Mouse (Mus musculus) liver, embryonic 15.5 days (tissue): ENCODE data around the gene Cinp. TPM values are rescaled to one million over a fixed set of nuclear protein-coding genes. Genes with fewer than 3 reads are reported as not detected.
"Not testable (repeated sequence)": the region's sequence is repeated elsewhere in the genome, so short reads cannot be mapped to it uniquely, and the experiment has no call there.

Source experiments
- ATAC-seq: fragments of 200-750 bp; cut with Nextera tagmentation; 2 replicates; pipeline ENCODE4 v1.8.0; 2017; ENCODE audit warnings: moderate number of reproducible peaks, mild to moderate bottlenecking, moderate library complexity; ENCODE audit not compliant: insufficient read depth
- H3K27ac ChIP-seq: fragments of 300-500 bp; sonication (generic); replicated peaks from 2 replicates; pipeline ENCODE4 v1.5.1; 2015; ENCODE audit warnings: mild to moderate bottlenecking, inconsistent platforms
- H3K27me3 ChIP-seq: fragments of 300-500 bp; sonication (generic); 2 replicates; pipeline ENCODE4 v1.6.1; 2015; ENCODE audit warnings: mild to moderate bottlenecking, inconsistent platforms
- H3K36me3 ChIP-seq: fragments of 300-500 bp; sonication (generic); replicated peaks from 2 replicates; pipeline ENCODE4 v1.6.1; 2015; ENCODE audit warnings: moderate library complexity, mild to moderate bottlenecking, inconsistent platforms
- H3K4me1 ChIP-seq: fragments of 300-500 bp; sonication (generic); replicated peaks from 2 replicates; pipeline ENCODE4 v1.6.1; 2015; ENCODE audit warnings: inconsistent platforms
- H3K4me2 ChIP-seq: fragments of 300-500 bp; sonication (generic); 2 replicates; pipeline ENCODE4 v1.6.1; 2015; ENCODE audit warnings: moderate library complexity, mild to moderate bottlenecking, inconsistent platforms
- H3K4me3 ChIP-seq: fragments of 300-500 bp; sonication (generic); replicated peaks from 2 replicates; pipeline ENCODE4 v1.5.1; 2015; ENCODE audit warnings: mild to moderate bottlenecking, inconsistent platforms
- H3K9ac ChIP-seq: fragments of 300-500 bp; sonication (generic); 2 replicates; pipeline ENCODE4 v1.6.1; 2015; ENCODE audit warnings: moderate library complexity, mild to moderate bottlenecking, inconsistent platforms
- H3K9me3 ChIP-seq: fragments of 300-500 bp; sonication (generic); replicated peaks from 2 replicates; pipeline ENCODE4 v1.6.1; 2016; ENCODE audit warnings: inconsistent platforms
- WGBS: fragments of 180-500 bp; shearing (Covaris S2); methylation state at CpG from one replicate; pipeline ENCODE4 v1.1.7; 2015; ENCODE audit warnings: mixed read lengths; ENCODE audit not compliant: insufficient replicate concordance; 5-methylcytosine and 5-hydroxymethylcytosine counted together
- polyA plus RNA-seq: library from polyadenylated mRNA; unstranded; fragments of >200 nt; fragmentation: Nextera tagmentation; extraction: Ambion mirVana; gene quantifications from 2 replicates; pipeline ENCODE4 v1.2.1, GENCODE M21; 2015

The Cinp gene
- polyA plus RNA-seq, 1 experiment from 2014 or later = 56.6 TPM

DNA sequence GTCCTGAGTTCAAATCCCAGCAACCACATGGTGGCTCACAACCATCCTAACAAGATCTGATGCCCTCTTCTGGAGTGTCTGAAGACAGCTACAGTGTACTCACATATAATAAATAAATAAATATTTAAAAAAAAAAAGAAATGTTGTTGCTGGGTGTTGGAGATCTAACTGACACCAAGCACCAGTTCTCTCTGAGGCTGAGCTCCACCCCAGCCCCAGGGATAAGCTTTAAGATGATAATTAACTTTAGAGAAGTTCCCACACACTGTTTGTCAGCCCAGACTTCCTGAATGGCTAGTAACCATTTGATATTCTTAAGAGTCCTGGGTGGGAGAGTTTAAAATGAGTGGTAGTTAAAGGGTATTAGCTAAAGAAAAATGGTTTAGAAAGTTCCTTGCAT is 28.7 kb downstream of the Cinp start:
- Histone ChIP-seq H3K36me3 (peaks cover 10% of the 10 kb centered on the region), H3K4me3 (no peak overlapping the region), H3K9me3 (no peaks in the 10 kb centered on the region), H3K9ac (no peak overlapping the region), H3K27ac (no peak overlapping the region), H3K4me1 (peaks cover 22% of the 10 kb centered on the region), H3K4me2 (no peak overlapping the region), H3K27me3 (no peaks in the 10 kb centered on the region)
- no peak for ATAC-seq

DNA sequence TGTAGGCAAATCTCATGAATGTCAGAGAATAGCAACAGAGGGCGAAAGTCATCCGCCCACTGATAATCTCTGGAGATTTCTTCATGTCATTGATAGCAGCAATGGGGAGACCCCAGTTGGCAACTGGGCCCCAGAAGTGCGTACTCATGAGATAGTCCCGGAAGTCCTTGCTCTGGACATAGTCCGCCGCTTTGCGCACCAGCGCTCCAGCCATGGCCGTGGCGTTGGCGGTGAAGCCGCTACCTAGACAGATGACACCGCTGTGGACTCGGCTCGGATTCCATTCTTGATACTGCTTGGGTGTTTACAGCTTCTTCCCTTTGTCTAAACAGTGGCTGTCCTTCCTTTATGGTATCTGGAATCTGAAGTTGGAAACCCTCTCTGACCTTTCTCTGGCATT is 30.3 kb downstream of the Cinp start:
- H3K36me3 ChIP-seq = peaks cover 14% of the 10 kb centered on the region
- WGBS = 89% methylated on average over 15 of the region's 15 CpGs
- not testable (repeated sequence) for H3K4me2 ChIP-seq, H3K4me3 ChIP-seq, H3K27me3 ChIP-seq, H3K27ac ChIP-seq, ATAC-seq, H3K9ac ChIP-seq, H3K9me3 ChIP-seq
- H3K4me1 ChIP-seq = peaks cover 25% of the 10 kb centered on the region

GRCm38 (mm10) chr12:110857196-110857595 is 31.7 kb downstream of the Cinp start:
- WGBS = 50% methylated on average over 7 of the region's 7 CpGs
- no peak overlapping the region for H3K4me3 ChIP-seq
- H3K36me3 ChIP-seq = peaks cover 14% of the 10 kb centered on the region
- H3K4me2 ChIP-seq = no peak overlapping the region
- no peak overlapping the region for H3K9ac ChIP-seq
- no peak overlapping the region for H3K27ac ChIP-seq
- peaks cover 30% of the 10 kb centered on the region for H3K4me1 ChIP-seq
- ATAC-seq = no peak
- H3K27me3 ChIP-seq = no peaks in the 10 kb centered on the region
- H3K9me3 ChIP-seq = no peaks in the 10 kb centered on the region

GRCm38 (mm10) chr12:110854786-110855737 is 33.9 kb downstream of the Cinp start:
- no peak overlapping the region; the same call in 1 of the 2 replicates for H3K4me2 ChIP-seq

GRCm38 (mm10) chr12:110851923-110852322 is 37.0 kb downstream of the Cinp start:
- H3K9me3 ChIP-seq = no peaks in the 10 kb centered on the region
- H3K27me3 ChIP-seq = peaks cover 7% of the 10 kb centered on the region
- ATAC-seq = no peak
- H3K36me3 ChIP-seq = peaks cover 14% of the 10 kb centered on the region
- WGBS = 22% methylated on average over 1 of the region's 1 CpGs
- peak overlapping the region; percentile 91 for H3K4me2 ChIP-seq
- no peak overlapping the region for H3K4me3 ChIP-seq
- no peak overlapping the region for H3K9ac ChIP-seq
- H3K27ac ChIP-seq = no peak overlapping the region
- peaks cover 50% of the 10 kb centered on the region for H3K4me1 ChIP-seq

More at GRCm38 (mm10) chr12:110854786-110855737, 33.9 kb downstream of the Cinp start:
- H3K36me3 ChIP-seq = peaks cover 14% of the 10 kb centered on the region
- ATAC-seq = no peak
- H3K27me3 ChIP-seq = no peaks in the 10 kb centered on the region
- 67% methylated on average over 32 of the region's 32 CpGs for WGBS
- no peak overlapping the region for H3K4me3 ChIP-seq
- H3K27ac ChIP-seq = no peak overlapping the region
- H3K4me1 ChIP-seq = peaks cover 52% of the 10 kb centered on the region
- no peak overlapping the region for H3K9ac ChIP-seq
- no peaks in the 10 kb centered on the region for H3K9me3 ChIP-seq

- H3K4me1 ChIP-seq = peaks cover 47% of the 10 kb centered on the region
- peaks cover 14% of the 10 kb centered on the region for H3K36me3 ChIP-seq
- 14% methylated on average over 12 of the region's 12 CpGs for WGBS
- H3K4me2 ChIP-seq = peak overlapping the region; percentile 91
- H3K4me3 ChIP-seq = peak overlapping the region; percentile 81
- no peaks in the 10 kb centered on the region for H3K9me3 ChIP-seq
- peak; percentile 64 for ATAC-seq
- H3K9ac ChIP-seq = peak overlapping the region; percentile 80; the same call in 1 of the 2 replicates
- peaks cover 7% of the 10 kb centered on the region for H3K27me3 ChIP-seq
- peak overlapping the region; percentile 78 for H3K27ac ChIP-seq
Observed at GRCm38 (mm10) chr12:110851414-110851813, 37.5 kb downstream of the Cinp start.

DNA sequence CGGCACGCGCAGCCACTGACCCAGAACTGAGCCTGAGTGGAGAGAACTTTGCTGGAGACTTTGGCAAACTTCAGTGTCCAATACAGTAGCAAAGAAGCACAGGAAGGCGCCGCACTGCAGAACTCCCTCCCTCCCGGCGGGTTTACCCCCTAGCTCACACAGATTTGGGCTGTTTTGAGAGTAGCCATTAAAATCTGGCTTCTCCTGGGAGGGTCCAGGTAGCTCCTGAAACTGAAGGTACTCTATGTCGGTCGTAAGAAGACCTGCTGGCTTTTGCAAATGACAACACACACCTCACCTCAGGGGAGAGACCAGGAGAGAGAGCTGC is 38.1 kb downstream of the Cinp start:
- Histone ChIP-seq H3K4me2 (peak overlapping the region; percentile 91), H3K4me1 (peaks cover 47% of the 10 kb centered on the region), H3K9ac (peak overlapping the region; percentile 80), H3K36me3 (peaks cover 10% of the 10 kb centered on the region), H3K27ac (peak overlapping the region; percentile 78), H3K27me3 (peaks cover 7% of the 10 kb centered on the region), H3K4me3 (peak overlapping the region; percentile 81), H3K9me3 (no peaks in the 10 kb centered on the region)
- ATAC-seq = 0 out of 2 replicates have a peak, but pooled peaks have one; percentile 2
- WGBS = 8% methylated on average over 9 of the region's 9 CpGs

- ATAC-seq = peak; percentile 64
- Histone ChIP-seq H3K4me2 (peak within 1 kb of the TSS; percentile 91), H3K27me3 (peaks cover 7% of the 10 kb centered on the region), H3K9ac (peak within 1 kb of the TSS; percentile 80), H3K4me3 (peak within 1 kb of the TSS; percentile 81), H3K36me3 (peaks cover 4% of the 10 kb centered on the region; the same call in 1 of the 2 replicates), H3K27ac (peak within 1 kb of the TSS; percentile 78), H3K4me1 (peaks cover 47% of the 10 kb centered on the region), H3K9me3 (no peaks in the 10 kb centered on the region)
- under 1% methylated on average over 82 of the region's 89 CpGs for WGBS
Observed at GRCm38 (mm10) chr12:110850010-110850928, 38.7 kb downstream of the Cinp start, which contains the start of gene Zfp839. Gene Zfp839, plus strand, starts transcription at chr12:110850253.

DNA sequence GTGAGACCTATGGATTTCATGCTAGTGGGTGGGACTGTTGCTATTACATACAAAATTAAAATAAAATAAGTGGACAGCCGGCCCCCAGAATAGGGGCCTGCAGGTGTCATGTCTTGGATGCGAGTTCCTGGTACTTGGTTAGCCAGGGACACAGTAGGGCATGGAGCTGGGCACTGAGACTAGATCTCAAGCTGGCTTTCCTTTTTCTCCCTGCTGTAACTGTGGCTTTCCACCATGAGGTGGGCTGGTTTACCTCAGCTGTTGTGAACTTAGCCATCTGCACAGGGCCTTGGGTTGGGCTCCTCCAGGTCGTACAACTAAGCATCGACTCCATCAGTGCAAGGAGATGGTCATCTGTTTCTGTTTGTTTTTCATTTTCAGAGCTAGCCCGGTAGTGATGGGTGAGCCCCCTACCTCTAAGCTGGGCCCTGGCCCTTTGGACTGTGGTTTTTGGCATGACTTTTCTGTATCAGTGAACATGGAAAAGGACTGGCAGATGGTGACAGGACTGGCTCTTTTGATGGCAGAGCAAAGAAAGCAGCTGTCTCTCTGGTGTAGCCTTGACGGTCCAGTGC is 42.7 kb downstream of the Cinp start:
- no peaks in the 10 kb centered on the region for H3K36me3 ChIP-seq
- no peak overlapping the region for H3K27ac ChIP-seq
- H3K27me3 ChIP-seq = peaks cover 7% of the 10 kb centered on the region
- peaks cover 51% of the 10 kb centered on the region for H3K4me1 ChIP-seq
- H3K9me3 ChIP-seq = no peaks in the 10 kb centered on the region
- 76% methylated on average over 6 of the region's 6 CpGs for WGBS
- no peak for ATAC-seq
- peak overlapping the region; percentile 65 for H3K4me3 ChIP-seq
- peak overlapping the region; percentile 55; the same call in 1 of the 2 replicates for H3K9ac ChIP-seq
- H3K4me2 ChIP-seq = peak overlapping the region; percentile 97

DNA sequence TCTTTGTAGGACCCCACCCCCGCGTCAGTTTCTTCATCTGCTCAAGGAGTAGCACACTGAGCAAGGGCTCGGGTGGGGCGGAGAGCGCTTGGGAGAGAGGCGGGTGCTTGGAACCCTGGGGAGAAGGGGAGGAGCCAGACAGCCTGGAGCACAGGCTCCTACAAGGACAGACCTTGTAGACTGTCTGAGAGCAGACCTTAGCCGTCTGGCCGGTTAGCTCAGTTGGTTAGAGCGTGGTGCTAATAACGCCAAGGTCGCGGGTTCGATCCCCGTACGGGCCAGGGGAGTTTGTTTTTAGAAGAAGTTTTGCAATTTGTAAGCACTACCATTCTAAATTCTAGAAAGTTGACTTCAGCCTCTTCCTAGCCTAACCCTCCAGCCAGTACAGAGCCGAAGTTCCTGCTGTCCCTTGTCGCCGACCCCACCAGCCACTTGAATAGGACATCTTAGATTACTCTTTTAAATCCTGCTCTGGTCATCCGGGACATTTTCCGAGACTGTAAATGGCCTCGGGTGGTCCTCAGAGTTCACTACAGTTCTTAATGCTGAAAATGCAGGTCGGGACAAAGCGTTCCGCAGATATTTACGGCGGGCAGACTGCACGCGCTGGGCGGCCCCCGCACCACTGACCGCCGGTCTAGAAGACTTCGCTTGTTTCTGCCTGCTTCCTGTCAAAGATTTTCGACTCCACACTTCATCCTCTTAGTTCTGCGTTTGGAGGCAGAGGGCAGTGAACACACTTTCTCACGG is 43.6 kb downstream of the Cinp start:
- Histone ChIP-seq H3K36me3 (no peaks in the 10 kb centered on the region), H3K9me3 (no peaks in the 10 kb centered on the region), H3K9ac (peak overlapping the region; percentile 61), H3K4me3 (peak overlapping the region; percentile 65), H3K4me2 (peak overlapping the region; percentile 97), H3K4me1 (peaks cover 48% of the 10 kb centered on the region), H3K27me3 (peaks cover 8% of the 10 kb centered on the region), H3K27ac (peak overlapping the region; percentile 85)
- WGBS = under 1% methylated on average over 36 of the region's 36 CpGs
- peak; percentile 92 for ATAC-seq
